Mouse (Mus musculus) MEL (cell line): ENCODE data around the gene Zfp609. TPM values are rescaled to one million over a fixed set of nuclear protein-coding genes. Genes with fewer than 3 reads are reported as not detected.

Source experiments
- DNase-seq: peaks from one replicate; pipeline ENCODE4 v3.0.0; 2011; ENCODE audit warnings: low read depth, low spot score
- H3K27ac ChIP-seq: 2 replicates; pipeline ENCODE4 v1.5.1; 2012; ENCODE audit warnings: low read depth, mild to moderate bottlenecking, control low read depth, low read length, moderate library complexity; ENCODE audit not compliant: control insufficient read depth
- H3K27me3 ChIP-seq, 2 experiments: fragments of 150-350 bp in 1 of 2; sonication (generic) in 1 of 2; 2 replicates each; pipeline ENCODE4 v1.6.1; 2012; ENCODE audit warnings: low read length in 2 of 2, mild to moderate bottlenecking in 2 of 2, improper control_type of control experiment in 1 of 2, moderate library complexity in 1 of 2; ENCODE audit not compliant: insufficient read depth in 2 of 2, control insufficient read depth in 1 of 2
- H3K36me3 ChIP-seq, 2 experiments: 2 replicates each; pipeline ENCODE4 v1.6.1; 2012 to 2014; ENCODE audit warnings: low read length in 2 of 2, improper control_type of control experiment in 1 of 2, inconsistent platforms in 1 of 2, mild to moderate bottlenecking in 1 of 2; ENCODE audit not compliant: insufficient read depth in 2 of 2, control insufficient read depth in 1 of 2
- H3K4me1 ChIP-seq, 2 experiments: fragments of 150-350 bp in 1 of 2; sonication (generic) in 1 of 2; 2 replicates each; pipeline ENCODE4 v1.6.1; 2012; ENCODE audit warnings: low read length in 2 of 2, improper control_type of control experiment in 1 of 2, mild to moderate bottlenecking in 1 of 2; ENCODE audit not compliant: insufficient read depth in 2 of 2, control insufficient read depth in 1 of 2
- H3K4me3 ChIP-seq, 2 experiments: fragments of 150-350 bp in 1 of 2; sonication (generic) in 1 of 2; 2 replicates each; pipeline ENCODE4 v1.5.1; 2012; ENCODE audit warnings: low read depth in 2 of 2, low read length in 2 of 2, mild to moderate bottlenecking in 2 of 2, moderate library complexity in 2 of 2, control low read depth in 1 of 2, improper control_type of control experiment in 1 of 2; ENCODE audit not compliant: control insufficient read depth in 1 of 2, insufficient read depth in 1 of 2
- H3K79me2 ChIP-seq: 2 replicates; pipeline ENCODE4 v1.6.1; 2012; ENCODE audit warnings: mild to moderate bottlenecking, low read length, moderate library complexity; ENCODE audit not compliant: control insufficient read depth, poor library complexity, insufficient read depth
- H3K9ac ChIP-seq: 2 replicates; pipeline ENCODE4 v1.6.1; 2012; ENCODE audit warnings: low read depth, mild to moderate bottlenecking, control low read depth, low read length, moderate library complexity; ENCODE audit not compliant: control insufficient read depth, poor library complexity, severe bottlenecking
- H3K9me3 ChIP-seq: fragments of 150-350 bp; sonication (generic); replicated peaks from 2 replicates; pipeline ENCODE4 v1.6.1; 2012; ENCODE audit warnings: mild to moderate bottlenecking, low read length, improper control_type of control experiment, moderate library complexity; ENCODE audit not compliant: insufficient read depth
- CHD1 ChIP-seq: IDR thresholded peaks from 2 replicates; pipeline ENCODE4 v1.6.1; 2012; ENCODE audit warnings: low read depth, mild to moderate bottlenecking, inconsistent platforms, low read length, improper control_type of control experiment
- CHD2 ChIP-seq: IDR thresholded peaks from 2 replicates; pipeline ENCODE4 v1.6.1; 2011; ENCODE audit warnings: low read length, improper control_type of control experiment
- CTCF ChIP-seq, 3 experiments: IDR thresholded peaks in 2 of 3; conservative IDR thresholded peaks in 1 of 3; 2 replicates each; pipeline ENCODE4 v1.5.1; 2011 to 2012; ENCODE audit warnings: low read length in 3 of 3, low read depth in 2 of 3, mild to moderate bottlenecking in 2 of 3, improper control_type of control experiment in 1 of 3, inconsistent platforms in 1 of 3, mixed read lengths in 1 of 3, moderate library complexity in 1 of 3; ENCODE audit not compliant: control insufficient read depth in 1 of 3, insufficient read depth in 1 of 3, poor library complexity in 1 of 3, severe bottlenecking in 1 of 3
- E2F4 ChIP-seq: IDR thresholded peaks from 2 replicates; pipeline ENCODE4 v1.6.1; 2011; ENCODE audit warnings: low read depth, low read length, improper control_type of control experiment, borderline replicate concordance
- ELF1 ChIP-seq: IDR thresholded peaks from 2 replicates; pipeline ENCODE4 v1.6.1; 2014; ENCODE audit warnings: low read depth, mild to moderate bottlenecking, inconsistent platforms, low read length, improper control_type of control experiment, moderate library complexity
- EP300 ChIP-seq, 2 experiments: IDR thresholded peaks; 2 replicates each; pipeline ENCODE4 v1.6.1; 2011; ENCODE audit warnings: improper control_type of control experiment in 2 of 2, low read length in 2 of 2, low read depth in 1 of 2, mild to moderate bottlenecking in 1 of 2
- ETS1 ChIP-seq: IDR thresholded peaks from 2 replicates; pipeline ENCODE4 v1.6.1; 2012; ENCODE audit warnings: low read depth, mild to moderate bottlenecking, inconsistent platforms, low read length, improper control_type of control experiment, moderate library complexity
- GABPA ChIP-seq: IDR thresholded peaks from 2 replicates; pipeline ENCODE4 v1.6.1; 2012; ENCODE audit warnings: low read depth, mild to moderate bottlenecking, inconsistent platforms, low read length, improper control_type of control experiment, moderate library complexity
- HCFC1 ChIP-seq: IDR thresholded peaks from 2 replicates; pipeline ENCODE4 v1.6.1; 2012; ENCODE audit warnings: low read depth, mild to moderate bottlenecking, inconsistent platforms, low read length, improper control_type of control experiment, moderate library complexity
- KAT2A ChIP-seq: conservative IDR thresholded peaks from 2 replicates; pipeline ENCODE4 v1.6.1; 2012; ENCODE audit warnings: low read depth, low read length, improper control_type of control experiment, inconsistent platforms
- MAX ChIP-seq: IDR thresholded peaks from 2 replicates; pipeline ENCODE4 v1.6.1; 2011; ENCODE audit warnings: low read length, improper control_type of control experiment
- MAZ ChIP-seq: IDR thresholded peaks from 2 replicates; pipeline ENCODE4 v1.6.1; 2012; ENCODE audit warnings: low read depth, mild to moderate bottlenecking, inconsistent platforms, low read length, improper control_type of control experiment
- MEF2A ChIP-seq: IDR thresholded peaks from 2 replicates; pipeline ENCODE4 v1.6.1; 2014; ENCODE audit warnings: low read depth, mild to moderate bottlenecking, inconsistent platforms, low read length, improper control_type of control experiment; ENCODE audit not compliant: poor library complexity, insufficient replicate concordance, severe bottlenecking; ENCODE audit errors: extremely low read depth
- MXI1 ChIP-seq: IDR thresholded peaks from 2 replicates; pipeline ENCODE4 v1.6.1; 2011; ENCODE audit warnings: mild to moderate bottlenecking, low read depth, low read length, improper control_type of control experiment
- MYC ChIP-seq: IDR thresholded peaks from 2 replicates; pipeline ENCODE4 v1.6.1; 2011; ENCODE audit warnings: low read depth, mild to moderate bottlenecking, low read length, improper control_type of control experiment, moderate library complexity
- NELFE ChIP-seq: IDR thresholded peaks from 2 replicates; pipeline ENCODE4 v1.6.1; 2011; ENCODE audit warnings: low read depth, low read length, improper control_type of control experiment
- NRF1 ChIP-seq: IDR thresholded peaks from 2 replicates; pipeline ENCODE4 v1.6.1; 2014; ENCODE audit warnings: low read depth, mild to moderate bottlenecking, inconsistent platforms, low read length, improper control_type of control experiment, moderate library complexity; ENCODE audit not compliant: poor library complexity, insufficient read depth, severe bottlenecking
- POLR2A ChIP-seq, 2 experiments: IDR thresholded peaks; 2 replicates each; pipeline ENCODE4 v1.6.1; 2011 to 2012; ENCODE audit warnings: low read length in 2 of 2, mild to moderate bottlenecking in 2 of 2, control low read depth in 1 of 2, improper control_type of control experiment in 1 of 2, low read depth in 1 of 2, moderate library complexity in 1 of 2; ENCODE audit not compliant: control insufficient read depth in 1 of 2, insufficient read depth in 1 of 2, poor library complexity in 1 of 2
- POLR2AphosphoS2 ChIP-seq: IDR thresholded peaks from 2 replicates; pipeline ENCODE4 v1.6.1; 2011; ENCODE audit warnings: low read length, improper control_type of control experiment
- RCOR1 ChIP-seq: IDR thresholded peaks from 2 replicates; pipeline ENCODE4 v1.6.1; 2012; ENCODE audit warnings: low read depth, mild to moderate bottlenecking, inconsistent platforms, low read length, improper control_type of control experiment
- SMC3 ChIP-seq: IDR thresholded peaks from 2 replicates; pipeline ENCODE4 v1.6.1; 2011; ENCODE audit warnings: low read depth, low read length, improper control_type of control experiment
- TBP ChIP-seq: IDR thresholded peaks from 2 replicates; pipeline ENCODE4 v1.8.0; 2011; ENCODE audit warnings: low read depth, low read length, improper control_type of control experiment
- TCF12 ChIP-seq: IDR thresholded peaks from 2 replicates; pipeline ENCODE4 v1.6.1; 2014; ENCODE audit warnings: low read depth, mild to moderate bottlenecking, inconsistent platforms, low read length, improper control_type of control experiment, moderate library complexity
- UBTF ChIP-seq: IDR thresholded peaks from 2 replicates; pipeline ENCODE4 v1.6.1; 2012; ENCODE audit warnings: low read depth, mild to moderate bottlenecking, inconsistent platforms, low read length, improper control_type of control experiment, moderate library complexity, borderline replicate concordance; ENCODE audit not compliant: insufficient read depth
- USF1 ChIP-seq: IDR thresholded peaks from 2 replicates; pipeline ENCODE4 v1.6.1; 2014; ENCODE audit warnings: low read depth, mild to moderate bottlenecking, inconsistent platforms, low read length, improper control_type of control experiment, moderate library complexity
- USF2 ChIP-seq, 2 experiments: IDR thresholded peaks; 2 replicates each; pipeline ENCODE4 v1.6.1; 2011 to 2012; ENCODE audit warnings: improper control_type of control experiment in 2 of 2, low read length in 2 of 2, borderline replicate concordance in 1 of 2, inconsistent platforms in 1 of 2, low read depth in 1 of 2, mild to moderate bottlenecking in 1 of 2; ENCODE audit not compliant: insufficient read depth in 1 of 2
- ZC3H11A ChIP-seq: IDR thresholded peaks from 2 replicates; pipeline ENCODE4 v1.6.1; 2012; ENCODE audit warnings: low read depth, mild to moderate bottlenecking, inconsistent platforms, low read length, improper control_type of control experiment
- ZNF384 ChIP-seq: IDR thresholded peaks from 2 replicates; pipeline ENCODE4 v1.6.1; 2012; ENCODE audit warnings: low read depth, mild to moderate bottlenecking, inconsistent platforms, low read length, improper control_type of control experiment
- polyA plus RNA-seq, 2 experiments: library from polyadenylated mRNA; stranded (reverse) in 1 of 2; unstranded in 1 of 2; fragments of >175 nt in 1 of 2; fragments of >200 nt in 1 of 2; gene quantifications; 2 replicates each; pipeline versions ENCODE4 v1.2.1 to v1.2.4; 2012; ENCODE audit warnings: low replicate concordance in 2 of 2, low read depth in 1 of 2; ENCODE audit not compliant: insufficient read length in 2 of 2, insufficient read depth in 1 of 2, missing spikeins in 1 of 2
- total RNA-seq: library from RNA; depleted of rRNA; stranded (reverse); fragments of 300-350 nt; gene quantifications from 2 replicates; pipeline ENCODE4 v1.2.3, GENCODE M21; 2012

Gene Zfp609
- total and polyA plus RNA-seq, 3 experiments = 2.9 to 26.5 TPM; not detected in 1

GRCm38 (mm10) chr9:65744171-65745082 lies 82.9 kb downstream of the Zfp609 start:
- peaks cover 2 to 9% of the 10 kb centered on the region in 2 experiments; a peak in 3 of 4 replicates for H3K4me1 ChIP-seq

GRCm38 (mm10) chr9:65743809-65744170 lies 83.6 kb downstream of the Zfp609 start:
- Histone ChIP-seq H3K79me2 (peaks cover 3% of the 10 kb centered on the region; the same call in 1 of the 2 replicates), H3K4me3 (no peak overlapping the region), H3K9me3 (no peaks in the 10 kb centered on the region)
- no peak for TF ChIP-seq UBTF
- TF ChIP-seq ELF1 = no peak
- TF ChIP-seq CHD2 = no peak
- no peak for TF ChIP-seq HCFC1
- TF ChIP-seq MAX = no peak
- TF ChIP-seq SMC3 = no peak
- no peak for TF ChIP-seq KAT2A
- TF ChIP-seq GABPA = no peak
- TF ChIP-seq POLR2AphosphoS2 = no peak
- no peak for TF ChIP-seq TBP
- no peak for TF ChIP-seq MEF2A
- no peak for TF ChIP-seq MXI1
- no peak for TF ChIP-seq CTCF (IDR thresholded peaks at IDR 0.05 in 2 of 3, conservative IDR thresholded peaks at IDR 0.05 in 1 of 3; ENCODE audit: control insufficient read depth in 1 of 3, insufficient read depth in 1 of 3, low read depth in 2 of 3, low read length in 3 of 3, poor library complexity in 1 of 3, severe bottlenecking in 1 of 3)
- TF ChIP-seq ETS1 = no peak
- no peak for TF ChIP-seq ZNF384
- TF ChIP-seq RCOR1 = no peak
- no peak for TF ChIP-seq NELFE
- no peak for TF ChIP-seq MAZ
- TF ChIP-seq, all 39 proteins: peak for 0
- no peak for DNase-seq
- no peak overlapping the region for H3K9ac ChIP-seq
- H3K27me3 ChIP-seq = no peaks in the 10 kb centered on the region
- peaks cover 0 to 3% of the 10 kb centered on the region in 2 experiments; a peak in 1 of 4 replicates for H3K36me3 ChIP-seq
- no peak overlapping the region for H3K27ac ChIP-seq
- peaks cover 2 to 9% of the 10 kb centered on the region in 2 experiments; a peak in 3 of 4 replicates for H3K4me1 ChIP-seq

More at GRCm38 (mm10) chr9:65744171-65745082, 82.9 kb downstream of the Zfp609 start:
- Histone ChIP-seq H3K79me2 (peaks cover 3% of the 10 kb centered on the region; the same call in 1 of the 2 replicates), H3K27ac (no peak overlapping the region), H3K9me3 (no peaks in the 10 kb centered on the region), H3K9ac (no peak overlapping the region), H3K27me3 (no peaks in the 10 kb centered on the region), H3K4me3 (no peak overlapping the region), H3K36me3 (peaks cover 0 to 3% of the 10 kb centered on the region in 2 experiments; a peak in 1 of 4 replicates)
- TF ChIP-seq USF2 (IDR thresholded peaks at IDR 0.05; ENCODE audit: borderline replicate concordance in 1 of 2, insufficient read depth in 1 of 2, low read depth in 1 of 2, low read length in 2 of 2) (no peak), CHD2 (no peak), CHD1 (no peak), EP300 (IDR thresholded peaks at IDR 0.05; ENCODE audit: low read depth in 1 of 2, low read length in 2 of 2) (no peak), USF1 (no peak), NRF1 (no peak), ELF1 (no peak), UBTF (no peak), TBP (no peak), MAZ (no peak), E2F4 (no peak), POLR2A (IDR thresholded peaks at IDR 0.05; ENCODE audit: control insufficient read depth in 1 of 2, insufficient read depth in 1 of 2, low read depth in 1 of 2, low read length in 2 of 2, poor library complexity in 1 of 2) (no peak), ZC3H11A (no peak), MYC (no peak), TCF12 (no peak)
- TF ChIP-seq, all 39 proteins: peak for 0
- peak; percentile 32 for DNase-seq
